Mouse (Mus musculus) cortical plate, adult 2 months (tissue): ENCODE data around the gene C1qtnf6.
A peak's percentile ranks its signal among the peaks of the same experiment; 100 is the strongest.

ENCODE experiments used
- CTCF ChIP-seq: fragments of 200-500 bp; IDR thresholded peaks from 2 replicates; pipeline ENCODE4 v1.5.1; 2011; ENCODE audit warnings: mild to moderate bottlenecking, control low read depth, low read length; ENCODE audit not compliant: insufficient read depth; ENCODE audit errors: extremely low read depth
- POLR2A ChIP-seq: fragments of 200-500 bp; IDR thresholded peaks from 2 replicates; pipeline ENCODE4 v1.6.1; 2011; ENCODE audit warnings: mild to moderate bottlenecking, low read length, control low read depth; ENCODE audit not compliant: insufficient read depth; ENCODE audit errors: extremely low read depth

- no peak for TF ChIP-seq CTCF
- TF ChIP-seq POLR2A = peak; percentile 50
Measured at GRCm38 (mm10) chr15:78542767-78543303, 11.6 kb upstream of the C1qtnf6 start.
